Mouse (Mus musculus): ENCODE results near the gene Ccdc136. TPM values are rescaled to one million over a fixed set of nuclear protein-coding genes. Genes with fewer than 3 reads are reported as not detected.

The Ccdc136 gene
- total and polyA plus RNA-seq, 3 experiments: 0.22 TPM; not detected in 2

GRCm38 (mm10) chr6:29425118-29425517 is 29.0 kb downstream of the Ccdc136 start:
- H3K27ac ChIP-seq (ENCODE audit: control insufficient read depth, low read depth, low read length): no peak overlapping the region
- no peaks in the 10 kb centered on the region for H3K9me3 ChIP-seq (replicated peaks; ENCODE audit: insufficient read depth, low read length)
- no peaks in the 10 kb centered on the region for H3K79me2 ChIP-seq (ENCODE audit: control insufficient read depth, insufficient read depth, low read length, poor library complexity)
- H3K27me3 ChIP-seq (ENCODE audit: control insufficient read depth in 1 of 2, insufficient read depth in 2 of 2, low read length in 2 of 2): peaks cover 1 to 19% of the 10 kb centered on the region in 2 experiments; a peak in 3 of 4 replicates
- H3K9ac ChIP-seq (ENCODE audit: control insufficient read depth, low read depth, low read length, poor library complexity, severe bottlenecking): no peak overlapping the region
- H3K4me1 ChIP-seq (ENCODE audit: control insufficient read depth in 1 of 2, insufficient read depth in 2 of 2, low read length in 2 of 2): peaks cover 0 to 3% of the 10 kb centered on the region in 2 experiments; a peak in 1 of 4 replicates
- no peak for DNase-seq (ENCODE audit: low read depth, low spot score)
- H3K36me3 ChIP-seq (ENCODE audit: control insufficient read depth in 1 of 2, insufficient read depth in 2 of 2, low read length in 2 of 2): no peaks in the 10 kb centered on the region
- no peak overlapping the region for H3K4me3 ChIP-seq (ENCODE audit: control insufficient read depth in 1 of 2, insufficient read depth in 1 of 2, low read depth in 2 of 2, low read length in 2 of 2)
- TF ChIP-seq EP300 (IDR thresholded peaks at IDR 0.05; ENCODE audit: low read depth in 1 of 2, low read length in 2 of 2): no peak
- TF ChIP-seq GATA1 (IDR thresholded peaks at IDR 0.05; ENCODE audit: low read depth, low read length): no peak
- no peak for TF ChIP-seq POLR2AphosphoS5 (IDR thresholded peaks at IDR 0.05; ENCODE audit: borderline replicate concordance, low read depth, low read length)
- no peak for TF ChIP-seq UBTF (IDR thresholded peaks at IDR 0.05; ENCODE audit: borderline replicate concordance, insufficient read depth, low read depth, low read length)
- no peak for TF ChIP-seq MXI1 (IDR thresholded peaks at IDR 0.05; ENCODE audit: low read depth, low read length)
- no peak for TF ChIP-seq MAX (IDR thresholded peaks at IDR 0.05; ENCODE audit: low read length)
- TF ChIP-seq CHD1 (IDR thresholded peaks at IDR 0.05; ENCODE audit: low read depth, low read length): no peak
- TF ChIP-seq BHLHE40 (IDR thresholded peaks at IDR 0.05; ENCODE audit: borderline replicate concordance, low read depth, low read length): no peak
- no peak for TF ChIP-seq POLR2AphosphoS2 (IDR thresholded peaks at IDR 0.05; ENCODE audit: low read length)
- TF ChIP-seq MAZ (IDR thresholded peaks at IDR 0.05; ENCODE audit: low read depth, low read length): no peak
- TF ChIP-seq CHD2 (IDR thresholded peaks at IDR 0.05; ENCODE audit: low read length): no peak
- no peak for TF ChIP-seq TBP (IDR thresholded peaks at IDR 0.05; ENCODE audit: low read depth, low read length)
- no peak for TF ChIP-seq POLR2A (IDR thresholded peaks at IDR 0.05; ENCODE audit: control insufficient read depth in 1 of 2, insufficient read depth in 1 of 2, low read depth in 1 of 2, low read length in 2 of 2, poor library complexity in 1 of 2)
- no peak for TF ChIP-seq TCF12 (IDR thresholded peaks at IDR 0.05; ENCODE audit: low read depth, low read length)
- no peak for TF ChIP-seq ZC3H11A (IDR thresholded peaks at IDR 0.05; ENCODE audit: low read depth, low read length)
- no peak for TF ChIP-seq CTCF (IDR thresholded peaks at IDR 0.05 in 2 of 3, conservative IDR thresholded peaks at IDR 0.05 in 1 of 3; ENCODE audit: control insufficient read depth in 1 of 3, insufficient read depth in 1 of 3, low read depth in 2 of 3, low read length in 3 of 3, poor library complexity in 1 of 3, severe bottlenecking in 1 of 3)
- no peak for TF ChIP-seq JUND (IDR thresholded peaks at IDR 0.05; ENCODE audit: low read depth, low read length)
- TF ChIP-seq MAFK (IDR thresholded peaks at IDR 0.05; ENCODE audit: borderline replicate concordance, low read depth, low read length): no peak

- no peak for TF ChIP-seq NRF1 (IDR thresholded peaks at IDR 0.05; ENCODE audit: insufficient read depth, low read depth, low read length, poor library complexity, severe bottlenecking)
- no peak for TF ChIP-seq MYC (IDR thresholded peaks at IDR 0.05; ENCODE audit: low read depth, low read length)
- no peak for TF ChIP-seq ZC3H11A (IDR thresholded peaks at IDR 0.05; ENCODE audit: low read depth, low read length)
- TF ChIP-seq MXI1 (IDR thresholded peaks at IDR 0.05; ENCODE audit: low read depth, low read length): no peak
- no peak for TF ChIP-seq POLR2AphosphoS2 (IDR thresholded peaks at IDR 0.05; ENCODE audit: low read length)
- no peak for DNase-seq (ENCODE audit: low read depth, low spot score)
- peaks cover 1 to 19% of the 10 kb centered on the region in 2 experiments; a peak in 3 of 4 replicates for H3K27me3 ChIP-seq (ENCODE audit: control insufficient read depth in 1 of 2, insufficient read depth in 2 of 2, low read length in 2 of 2)
- peaks cover 0 to 12% of the 10 kb centered on the region in 2 experiments; a peak in 1 of 4 replicates for H3K4me1 ChIP-seq (ENCODE audit: control insufficient read depth in 1 of 2, insufficient read depth in 2 of 2, low read length in 2 of 2)
- H3K79me2 ChIP-seq (ENCODE audit: control insufficient read depth, insufficient read depth, low read length, poor library complexity): no peaks in the 10 kb centered on the region
- no peaks in the 10 kb centered on the region; a peak in 1 of 4 replicates for H3K36me3 ChIP-seq (ENCODE audit: control insufficient read depth in 1 of 2, insufficient read depth in 2 of 2, low read length in 2 of 2)
- no peak overlapping the region for H3K9ac ChIP-seq (ENCODE audit: control insufficient read depth, low read depth, low read length, poor library complexity, severe bottlenecking)
- H3K27ac ChIP-seq (ENCODE audit: control insufficient read depth, low read depth, low read length): no peak overlapping the region
- no peak overlapping the region for H3K4me3 ChIP-seq (ENCODE audit: control insufficient read depth in 1 of 2, insufficient read depth in 1 of 2, low read depth in 2 of 2, low read length in 2 of 2)
- no peaks in the 10 kb centered on the region for H3K9me3 ChIP-seq (replicated peaks; ENCODE audit: insufficient read depth, low read length)
These were observed 30.2 kb downstream of the Ccdc136 start for GRCm38 (mm10) chr6:29426331-29426730.
